Mouse (Mus musculus) thymus, adult 2 months (tissue): ENCODE results near the gene Samd4b.

Experiments used
- CTCF ChIP-seq: fragments of 200-500 bp; IDR thresholded peaks from 2 replicates; pipeline ENCODE4 v1.5.1; 2012; ENCODE audit warnings: mild to moderate bottlenecking, control low read depth, low read length, moderate library complexity, borderline replicate concordance; ENCODE audit not compliant: control insufficient read depth, poor library complexity, insufficient read depth; ENCODE audit errors: extremely low read depth
- POLR2A ChIP-seq: fragments of 200-500 bp; IDR thresholded peaks from 2 replicates; pipeline ENCODE4 v1.6.1; 2012; ENCODE audit warnings: mild to moderate bottlenecking, low read length, control low read depth, moderate library complexity; ENCODE audit not compliant: control insufficient read depth, poor library complexity, insufficient read depth; ENCODE audit errors: extremely low read depth

- TF ChIP-seq POLR2A (no peak), CTCF (no peak)
Observed at GRCm38 (mm10) chr7:28540526-28540925, 57.4 kb downstream of the Samd4b start, which contains the start of gene Sycn.
